Mouse (Mus musculus): ENCODE results near the gene Cog6.
A peak's percentile ranks its signal among the peaks of the same experiment; 100 is the strongest.

Gene Cog6

GRCm38 (mm10) chr3:53016436-53017340 lies at the start of gene Cog6:
Cog6 (minus strand) TSS chr3:53017237.
- peak; percentile 75 to 86 for DNase-seq

- DNase-seq: no peak
Measured at GRCm38 (mm10) chr3:53066095-53066372, 49.0 kb upstream of the Cog6 start.

GRCm38 (mm10) chr3:53065267-53066094 lies 48.4 kb upstream of the Cog6 start:
- no peak for DNase-seq

GRCm38 (mm10) chr3:53063423-53064147 lies 46.5 kb upstream of the Cog6 start:
- peak in 1 of 2 experiments; percentile 29 for DNase-seq

GRCm38 (mm10) chr3:53059959-53060358 lies 42.9 kb upstream of the Cog6 start:
- DNase-seq: no peak

- DNase-seq: peak in 1 of 2 experiments; percentile 44
Measured at GRCm38 (mm10) chr3:53056430-53056829, 39.4 kb upstream of the Cog6 start.

- DNase-seq: no peak
Measured at GRCm38 (mm10) chr3:53052385-53052784, 35.3 kb upstream of the Cog6 start.

- peak; percentile 90 to 92 for DNase-seq
Measured at GRCm38 (mm10) chr3:53046371-53046770, 29.3 kb upstream of the Cog6 start.

- DNase-seq: no peak
Measured at GRCm38 (mm10) chr3:53045697-53046096, 28.7 kb upstream of the Cog6 start.

GRCm38 (mm10) chr3:53044682-53045299 lies 27.8 kb upstream of the Cog6 start:
- DNase-seq: no peak

- DNase-seq: peak; percentile 51 to 67
Measured at GRCm38 (mm10) chr3:53044238-53044637, 27.2 kb upstream of the Cog6 start.

- peak; percentile 60 to 68 for DNase-seq
Measured at GRCm38 (mm10) chr3:53043206-53043780, 26.3 kb upstream of the Cog6 start.

- peak in 1 of 2 experiments; percentile 64 for DNase-seq
Measured at GRCm38 (mm10) chr3:53042240-53042567, 25.2 kb upstream of the Cog6 start.

GRCm38 (mm10) chr3:53041411-53042239 lies 24.6 kb upstream of the Cog6 start, which contains the start of gene Lhfp:
Lhfp (plus strand) TSS chr3:53041528.
- DNase-seq: peak; percentile 78 to 83

GRCm38 (mm10) chr3:53040593-53041410 lies 23.8 kb upstream of the Cog6 start:
- no peak for DNase-seq

- DNase-seq: no peak
Measured at GRCm38 (mm10) chr3:53039746-53040145, 22.7 kb upstream of the Cog6 start.

- no peak for DNase-seq
Measured at GRCm38 (mm10) chr3:53038913-53039312, 21.9 kb upstream of the Cog6 start.

GRCm38 (mm10) chr3:53036941-53037340 lies 19.9 kb upstream of the Cog6 start:
- no peak for DNase-seq

GRCm38 (mm10) chr3:53036076-53036475 lies 19.0 kb upstream of the Cog6 start:
- DNase-seq: no peak

GRCm38 (mm10) chr3:53033448-53033847 lies 16.4 kb upstream of the Cog6 start:
- peak in 1 of 2 experiments; percentile 40 for DNase-seq

- no peak for DNase-seq
Measured at GRCm38 (mm10) chr3:53032432-53032831, 15.4 kb upstream of the Cog6 start.
